Mouse (Mus musculus) spleen, postnatal 36 days (tissue): Measurements from ENCODE around the gene Smpd2.
A peak's percentile ranks its signal among the peaks of the same experiment; 100 is the strongest.

Source experiments
- DNase-seq, 2 experiments: peaks; one replicate each; pipeline ENCODE4 v3.0.0; 2022; ENCODE audit warnings: low spot score in 2 of 2, mixed read lengths in 1 of 2

The Smpd2 gene

GRCm38 (mm10) chr10:41489708-41490517, at the start of gene Smpd2, which contains the start of gene Ppil6:
Smpd2 (minus strand) TSS chr10:41490369.
Ppil6 (plus strand) TSS chr10:41490439.
- peak; percentile 91 to 92 for DNase-seq

- no peak for DNase-seq
Observed at GRCm38 (mm10) chr10:41538986-41539385, 48.8 kb upstream of the Smpd2 start.

- DNase-seq = no peak
Observed at GRCm38 (mm10) chr10:41537983-41538330, 47.8 kb upstream of the Smpd2 start.

GRCm38 (mm10) chr10:41537226-41537982, 47.2 kb upstream of the Smpd2 start:
- DNase-seq = no peak

GRCm38 (mm10) chr10:41536714-41537113, 46.5 kb upstream of the Smpd2 start:
- DNase-seq = no peak

GRCm38 (mm10) chr10:41535991-41536390, 45.8 kb upstream of the Smpd2 start:
- DNase-seq = no peak

GRCm38 (mm10) chr10:41529972-41530371, 39.8 kb upstream of the Smpd2 start:
- peak; percentile 13 to 24 for DNase-seq

GRCm38 (mm10) chr10:41525696-41526095, 35.5 kb upstream of the Smpd2 start:
- DNase-seq = no peak

- DNase-seq = no peak
Observed at GRCm38 (mm10) chr10:41523386-41523785, 33.2 kb upstream of the Smpd2 start.

- DNase-seq = no peak
Observed at GRCm38 (mm10) chr10:41520410-41520673, 30.2 kb upstream of the Smpd2 start.

GRCm38 (mm10) chr10:41519640-41520409, 29.7 kb upstream of the Smpd2 start:
- peak; percentile 59 to 64 for DNase-seq

- peak; percentile 89 for DNase-seq
Observed at GRCm38 (mm10) chr10:41518981-41519618, 28.9 kb upstream of the Smpd2 start, which contains the start of gene Cd164. Cd164 (plus strand) TSS chr10:41519414.

GRCm38 (mm10) chr10:41518508-41518980, 28.4 kb upstream of the Smpd2 start:
- peak; percentile 85 to 88 for DNase-seq

GRCm38 (mm10) chr10:41514921-41515320, 24.8 kb upstream of the Smpd2 start:
- DNase-seq = no peak

GRCm38 (mm10) chr10:41514301-41514700, 24.1 kb upstream of the Smpd2 start:
- DNase-seq = no peak

GRCm38 (mm10) chr10:41509160-41509559, 19.0 kb upstream of the Smpd2 start:
- no peak for DNase-seq

- DNase-seq = peak; percentile 58 to 64
Observed at GRCm38 (mm10) chr10:41505446-41505845, 15.3 kb upstream of the Smpd2 start.

- DNase-seq = no peak
Observed at GRCm38 (mm10) chr10:41504996-41505395, 14.8 kb upstream of the Smpd2 start.

GRCm38 (mm10) chr10:41500941-41501340, 10.8 kb upstream of the Smpd2 start:
- DNase-seq = no peak

GRCm38 (mm10) chr10:41491111-41491510, 942 bp upstream of the Smpd2 start:
- no peak for DNase-seq

GRCm38 (mm10) chr10:41490518-41490873, 327 bp upstream of the Smpd2 start:
- no peak for DNase-seq

- DNase-seq = no peak
Observed at GRCm38 (mm10) chr10:41489294-41489693, 875 bp downstream of the Smpd2 start.
